Mouse (Mus musculus) cortical plate, adult 2 months (tissue): ENCODE measurements around the gene Zfp423.

ENCODE experiments used
- CTCF ChIP-seq: fragments of 200-500 bp; IDR thresholded peaks from 2 replicates; pipeline ENCODE4 v1.5.1; 2011; ENCODE audit warnings: mild to moderate bottlenecking, control low read depth, low read length; ENCODE audit not compliant: insufficient read depth; ENCODE audit errors: extremely low read depth
- POLR2A ChIP-seq: fragments of 200-500 bp; IDR thresholded peaks from 2 replicates; pipeline ENCODE4 v1.6.1; 2011; ENCODE audit warnings: mild to moderate bottlenecking, low read length, control low read depth; ENCODE audit not compliant: insufficient read depth; ENCODE audit errors: extremely low read depth

GRCm38 (mm10) chr8:87704756-87705155, 254.6 kb downstream of the Zfp423 start:
- TF ChIP-seq CTCF, result no peak
- TF ChIP-seq POLR2A, result no peak
